Mouse (Mus musculus) embryo, embryonic 10 days (tissue): ENCODE results near the gene Fam213b.

ENCODE experiments used
- DNase-seq: peaks from one replicate; pipeline ENCODE4 v3.0.0-alpha.2; 2015; ENCODE audit warnings: low spot score

Fam213b gene

GRCm38 (mm10) chr4:154898506-154899446 is at the start of gene Fam213b:
Fam213b (minus strand) TSS chr4:154899135.
- DNase-seq = peak; percentile 93

GRCm38 (mm10) chr4:154948066-154948939 is 49.4 kb upstream of the Fam213b start:
- peak; percentile 39 for DNase-seq

DNA sequence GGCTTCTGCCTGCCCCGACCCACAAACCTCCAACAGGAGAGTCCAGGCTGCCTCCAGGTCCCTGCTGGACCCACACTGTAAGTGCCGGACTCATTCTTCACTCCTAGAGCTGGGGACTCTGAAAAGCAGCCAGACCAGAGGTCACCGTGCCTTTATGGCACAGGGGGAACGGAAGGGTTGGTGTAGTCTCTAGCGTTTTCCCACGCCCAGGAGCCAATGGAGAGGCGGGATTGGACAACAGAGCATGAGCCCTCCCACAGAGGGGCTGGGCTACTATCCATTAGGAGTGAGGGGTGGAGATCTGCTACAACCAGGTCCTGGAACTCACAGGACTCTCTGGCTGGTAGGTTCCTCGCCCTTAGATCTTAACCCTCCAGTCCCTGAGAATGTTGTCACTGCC is 47.4 kb upstream of the Fam213b start:
- DNase-seq = peak; percentile 96

- peak; percentile 94 for DNase-seq
Measured at GRCm38 (mm10) chr4:154944121-154944590, 45.2 kb upstream of the Fam213b start.

- DNase-seq = no peak
Measured at GRCm38 (mm10) chr4:154943323-154944039, 44.5 kb upstream of the Fam213b start.

DNA sequence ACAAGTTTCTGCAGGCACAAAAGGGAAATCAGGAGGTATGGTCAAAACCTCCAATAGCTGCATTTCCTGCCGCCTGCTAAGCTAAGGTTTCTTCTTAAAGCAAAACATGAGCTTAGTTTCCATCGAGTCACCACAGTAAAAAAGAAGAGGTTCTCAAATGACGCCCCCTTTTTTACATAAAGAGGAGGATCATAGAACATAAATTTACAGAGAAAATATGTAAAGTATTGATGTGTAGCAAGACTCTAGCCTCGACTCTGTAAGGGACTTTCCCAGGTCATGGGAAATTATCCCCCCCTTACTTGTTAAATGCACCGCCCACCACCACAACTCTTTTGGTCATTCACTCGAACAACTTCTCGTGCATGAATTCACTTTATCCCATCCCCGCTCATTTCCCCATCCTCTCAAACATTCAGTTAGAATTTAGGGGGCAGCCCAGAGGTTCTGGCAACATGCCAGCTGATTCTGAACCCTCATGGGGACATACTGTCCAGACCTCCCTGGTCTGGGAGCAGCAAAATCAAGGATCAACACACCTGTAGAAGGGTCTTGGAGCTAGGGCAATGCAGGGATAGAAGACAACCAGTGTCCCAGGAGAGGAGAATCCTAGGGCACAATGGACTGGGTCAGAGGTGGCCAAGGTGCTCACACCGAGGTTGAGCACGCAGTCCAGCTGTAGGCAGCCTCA is 43.8 kb upstream of the Fam213b start:
- DNase-seq = no peak

DNA sequence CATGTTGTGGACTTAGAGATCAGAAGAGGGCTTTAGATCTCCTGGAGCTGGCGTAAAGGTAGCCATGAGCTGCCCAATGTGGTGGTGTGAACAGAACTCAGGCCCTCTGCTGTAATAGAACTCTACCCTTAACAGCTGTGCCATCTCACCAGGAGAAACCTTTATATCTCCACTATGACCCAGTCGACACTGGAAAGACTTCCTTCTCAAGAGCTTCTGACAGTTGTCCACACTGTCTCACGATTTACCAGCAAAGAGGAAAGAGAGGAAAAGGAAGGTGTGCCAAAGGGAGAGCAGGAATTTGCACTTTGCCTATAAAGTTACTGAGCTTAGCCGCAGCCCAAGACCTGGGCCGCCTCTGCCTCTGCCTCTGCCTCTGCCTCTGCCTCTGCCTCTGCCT is 42.9 kb upstream of the Fam213b start:
- no peak for DNase-seq

DNA sequence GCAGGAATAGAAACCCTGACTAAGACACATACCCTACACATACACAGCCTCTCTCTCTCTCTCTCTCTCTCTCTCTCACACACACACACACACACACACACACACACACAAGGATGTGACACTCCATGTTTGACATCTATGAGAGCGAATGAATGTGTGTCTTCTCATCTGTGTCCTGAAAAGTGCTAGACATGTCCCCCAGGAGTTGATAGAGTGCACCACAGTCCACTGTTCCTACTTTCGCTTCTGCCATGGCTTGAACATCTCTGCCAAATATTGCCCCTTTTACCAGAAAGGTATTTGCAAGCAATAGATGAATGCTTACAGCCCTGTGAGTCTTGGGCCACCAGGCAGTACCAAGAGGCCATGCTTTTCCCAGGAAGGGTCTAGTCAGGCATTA is 41.2 kb upstream of the Fam213b start:
- no peak for DNase-seq

GRCm38 (mm10) chr4:154937746-154938145 is 38.8 kb upstream of the Fam213b start:
- no peak for DNase-seq

DNA sequence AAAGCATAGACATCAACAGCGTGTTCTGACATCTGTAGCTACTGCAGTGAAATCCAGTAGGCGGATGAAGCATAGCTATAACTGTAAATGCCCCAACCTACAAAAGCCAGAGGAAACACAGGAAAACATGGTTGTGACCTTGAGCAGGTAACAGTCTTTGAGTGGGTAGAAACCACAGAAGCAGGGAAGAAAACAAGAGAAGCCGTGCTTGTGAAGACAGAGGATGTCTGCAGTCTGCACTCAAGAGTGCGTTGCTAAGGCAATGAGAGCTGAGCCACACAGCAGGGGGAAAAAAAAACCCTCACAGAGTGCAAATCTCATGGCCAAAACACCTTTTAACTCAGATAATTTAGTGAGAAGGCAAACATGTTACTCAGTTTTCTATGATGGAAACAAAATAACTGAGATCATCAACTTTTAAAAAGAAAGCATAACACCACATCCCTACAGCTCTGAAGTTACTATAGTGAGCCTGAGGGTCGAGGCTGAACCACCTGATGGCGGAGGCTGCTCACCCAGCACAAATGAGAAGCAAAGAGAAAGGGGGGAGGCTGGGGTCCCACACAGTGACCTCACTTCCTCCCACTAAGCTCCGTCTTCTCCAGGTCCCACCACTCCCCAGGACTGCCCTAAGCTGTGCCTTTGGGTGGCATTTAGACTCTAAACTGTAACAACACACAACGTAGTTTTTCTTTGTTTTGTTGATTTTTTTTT is 37.8 kb upstream of the Fam213b start:
- DNase-seq = no peak

- DNase-seq = no peak
Measured at GRCm38 (mm10) chr4:154935788-154936187, 36.9 kb upstream of the Fam213b start.

DNA sequence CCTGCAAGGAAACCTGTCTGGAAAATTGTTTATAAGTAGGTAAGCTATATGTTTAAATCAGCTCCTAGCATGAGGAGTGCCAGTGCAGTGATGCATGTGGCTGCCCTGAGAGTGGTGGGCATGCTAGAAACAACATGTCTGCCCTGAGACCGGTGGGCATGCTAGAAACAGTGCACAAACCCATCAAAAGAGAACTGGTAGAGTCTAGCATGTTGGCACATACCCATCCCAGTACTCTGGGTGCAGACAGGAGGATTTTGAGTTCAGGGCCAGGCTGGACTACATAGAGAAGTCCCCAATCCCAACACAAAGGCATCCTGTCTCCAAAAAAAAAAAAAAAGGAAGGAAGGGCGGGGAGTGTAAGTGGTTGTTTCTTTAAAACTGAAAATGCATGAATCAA is 35.9 kb upstream of the Fam213b start:
- DNase-seq = no peak

DNA sequence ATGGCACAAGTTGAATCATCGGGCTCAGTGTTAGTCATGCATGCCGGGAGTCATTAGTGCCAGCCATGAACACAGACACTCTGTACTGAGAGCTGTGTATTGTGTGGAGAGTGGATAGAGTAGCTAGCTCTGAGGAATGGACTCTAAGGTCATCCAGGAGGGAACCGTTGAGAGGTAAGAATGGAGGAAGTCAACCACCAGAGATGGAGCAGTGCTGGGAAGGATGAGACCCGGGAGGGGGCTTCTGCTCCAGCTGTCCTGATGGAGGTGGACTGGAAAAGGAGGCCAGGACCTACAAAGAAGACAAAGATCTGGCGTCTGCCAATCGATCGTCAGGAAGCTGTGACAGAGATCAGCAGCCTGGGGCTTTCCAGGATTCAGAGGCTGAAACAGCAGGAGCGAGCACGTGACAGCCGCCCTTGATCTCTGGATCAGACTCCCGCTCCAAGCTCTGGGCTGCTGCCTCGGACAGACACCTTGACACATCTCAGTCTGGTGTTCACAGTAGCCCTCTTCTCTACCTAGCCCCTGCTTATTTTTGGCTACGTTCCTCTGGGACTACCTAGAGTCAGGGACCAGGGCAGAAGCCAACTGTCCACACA is 34.5 kb upstream of the Fam213b start:
- no peak for DNase-seq

GRCm38 (mm10) chr4:154929088-154929660 is 30.2 kb upstream of the Fam213b start:
- no peak for DNase-seq

DNA sequence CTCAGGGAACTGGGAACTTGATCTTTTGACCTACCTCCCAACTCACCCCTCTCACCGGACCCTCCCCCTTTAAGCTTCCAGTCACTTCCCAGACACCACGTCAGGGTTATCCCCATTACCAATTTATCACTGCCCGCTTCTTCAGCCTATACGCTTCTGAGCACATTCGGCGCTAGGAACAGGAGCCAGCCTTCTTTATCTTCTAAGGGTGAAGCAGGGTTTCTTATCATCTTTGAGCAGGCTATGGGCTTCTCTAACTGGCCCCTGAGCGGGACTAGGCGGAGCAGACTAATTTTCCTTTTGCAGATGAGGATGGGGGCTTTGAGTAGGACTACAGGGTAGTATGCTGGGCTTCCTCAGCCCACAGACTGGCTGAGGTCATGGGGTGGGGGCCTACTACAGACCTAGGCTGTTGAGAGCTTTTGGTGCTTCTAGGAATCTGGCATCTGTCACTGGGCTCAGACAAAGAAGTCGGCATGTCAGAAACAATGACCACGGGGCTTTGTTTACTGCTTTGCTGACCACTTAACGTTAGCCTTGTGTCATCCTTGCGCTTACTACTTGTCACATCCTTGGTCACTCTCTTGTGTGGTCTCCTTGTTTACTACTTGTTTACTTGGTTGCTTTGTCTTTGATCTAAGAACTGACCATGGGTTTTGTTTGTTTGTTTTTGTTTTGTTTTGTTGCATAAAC is 29.6 kb upstream of the Fam213b start, which contains the start of gene Tnfrsf14:
Gene Tnfrsf14 (minus strand): TSS at position 169 of the 693 bp plus-strand sequence.
- DNase-seq = peak; percentile 51

DNA sequence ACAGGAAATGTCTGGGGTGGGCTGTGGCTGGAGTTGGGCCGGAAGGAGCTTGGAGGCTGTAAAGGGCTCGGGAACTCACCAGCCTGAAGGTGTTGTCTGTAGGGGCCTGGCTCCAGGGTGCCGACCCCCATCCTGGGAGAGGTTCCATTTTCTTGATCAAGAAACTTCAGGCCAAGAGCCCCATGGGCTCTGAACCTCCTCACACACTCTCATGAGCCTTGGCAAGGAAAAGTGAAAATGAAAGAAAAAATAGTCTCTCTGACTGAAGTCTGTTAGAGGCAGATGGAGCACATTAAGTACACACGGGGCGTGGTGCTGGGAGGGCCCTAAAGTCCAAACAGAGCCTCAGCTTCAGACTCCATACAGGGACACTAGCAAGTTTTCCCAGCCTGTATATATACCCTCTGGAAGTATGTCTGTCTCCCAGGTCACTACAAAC is 29.0 kb upstream of the Fam213b start:
- DNase-seq = no peak

DNA sequence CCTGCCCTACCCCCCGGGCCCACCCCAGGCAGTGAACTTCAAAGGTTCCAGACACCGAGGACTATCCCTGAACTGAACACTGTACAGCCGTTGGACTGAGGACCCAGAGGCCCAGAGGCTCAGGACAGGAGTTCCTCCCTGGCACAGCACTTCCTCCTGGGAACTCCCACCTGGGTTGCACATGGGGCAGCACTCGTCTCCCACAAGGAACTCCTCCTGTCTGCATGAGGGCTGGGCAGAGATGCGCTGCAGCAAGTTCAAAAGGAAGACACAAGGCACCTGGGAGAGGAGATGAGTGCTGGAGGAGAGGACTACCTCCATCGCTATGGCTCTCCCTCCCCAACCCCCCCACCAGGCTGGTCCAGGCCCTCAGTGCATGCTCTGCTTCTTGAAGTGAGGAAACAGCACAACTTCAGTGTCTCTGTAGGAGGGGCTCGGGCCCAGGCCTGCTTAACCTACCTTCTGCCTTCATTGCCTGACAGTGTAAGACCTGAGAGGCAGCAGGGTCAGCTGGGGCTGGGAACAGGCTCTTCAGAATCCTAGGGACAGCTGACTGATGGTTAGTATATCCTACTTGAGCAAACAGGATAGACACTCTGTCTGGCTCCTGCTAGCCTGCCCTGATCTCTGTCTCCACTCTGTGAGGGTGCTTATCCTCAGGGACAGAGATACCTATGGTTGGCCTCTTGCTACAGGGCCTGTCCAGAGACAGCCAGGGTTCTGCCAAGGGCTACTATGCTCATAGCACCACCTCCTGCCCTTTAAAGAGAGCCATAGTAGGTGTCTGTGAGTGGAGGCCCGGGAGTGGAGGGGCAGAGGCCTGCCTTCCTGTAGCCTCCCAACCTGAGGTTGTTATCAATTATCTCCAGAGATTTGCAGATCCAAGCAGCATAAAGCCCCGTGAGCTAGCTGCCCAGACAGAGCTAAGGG is 28.3 kb upstream of the Fam213b start:
- DNase-seq = no peak

GRCm38 (mm10) chr4:154925413-154925812 is 26.5 kb upstream of the Fam213b start:
- peak; percentile 28 for DNase-seq
